Mouse (Mus musculus) heart, embryonic 16.5 days (tissue): ENCODE measurements at regions not wholly inside any gene's neighbourhood (a gene's known extent, or its start where the extent isn't known, plus 50 kb on each side); places are given as distances from the start of the nearest gene placed in this dataset.

Source experiments
- ATAC-seq: fragments of 200-750 bp; cut with Nextera tagmentation; replicated peaks from 2 replicates; pipeline ENCODE4 v1.8.0; 2017; ENCODE audit warnings: moderate number of reproducible peaks; ENCODE audit not compliant: insufficient read depth, low FRiP score; ENCODE audit errors: extremely low read depth
- H3K27ac ChIP-seq: fragments of 300-500 bp; sonication (generic); 2 replicates; pipeline ENCODE4 v1.5.1; 2014; ENCODE audit warnings: mild to moderate bottlenecking, low read length, control low read depth, moderate library complexity
- H3K27me3 ChIP-seq: fragments of 300-500 bp; sonication (generic); 2 replicates; pipeline ENCODE4 v1.6.1; 2014; ENCODE audit warnings: low read length, mixed read lengths; ENCODE audit not compliant: control insufficient read depth, insufficient read depth
- H3K36me3 ChIP-seq: fragments of 300-500 bp; sonication (generic); 2 replicates; pipeline ENCODE4 v1.6.1; 2014; ENCODE audit not compliant: control insufficient read depth, insufficient read depth
- H3K4me1 ChIP-seq: fragments of 300-500 bp; sonication (generic); 2 replicates; pipeline ENCODE4 v1.6.1; 2014; ENCODE audit warnings: low read length, mixed read lengths; ENCODE audit not compliant: control insufficient read depth, insufficient read depth
- H3K4me2 ChIP-seq: fragments of 300-500 bp; sonication (generic); 2 replicates; pipeline ENCODE4 v1.6.1; 2014; ENCODE audit warnings: low read depth, mild to moderate bottlenecking, control low read depth, low read length
- H3K4me3 ChIP-seq: fragments of 300-500 bp; sonication (generic); 2 replicates; pipeline ENCODE4 v1.5.1; 2014; ENCODE audit warnings: mild to moderate bottlenecking, control low read depth, low read length
- H3K9ac ChIP-seq: fragments of 300-500 bp; sonication (generic); 2 replicates; pipeline ENCODE4 v1.6.1; 2014; ENCODE audit warnings: low read length, control low read depth
- H3K9me3 ChIP-seq: fragments of 300-500 bp; sonication (generic); replicated peaks from 2 replicates; pipeline ENCODE4 v1.6.1; 2016; ENCODE audit warnings: low read length; ENCODE audit not compliant: control insufficient read depth
- WGBS: fragments of 180-500 bp; shearing (Covaris S2); extraction: QIAGEN DNeasy Blood & Tissue Kit; methylation state at CpG from one replicate; pipeline ENCODE4 v1.1.7; 2014; 5-methylcytosine and 5-hydroxymethylcytosine counted together

DNA sequence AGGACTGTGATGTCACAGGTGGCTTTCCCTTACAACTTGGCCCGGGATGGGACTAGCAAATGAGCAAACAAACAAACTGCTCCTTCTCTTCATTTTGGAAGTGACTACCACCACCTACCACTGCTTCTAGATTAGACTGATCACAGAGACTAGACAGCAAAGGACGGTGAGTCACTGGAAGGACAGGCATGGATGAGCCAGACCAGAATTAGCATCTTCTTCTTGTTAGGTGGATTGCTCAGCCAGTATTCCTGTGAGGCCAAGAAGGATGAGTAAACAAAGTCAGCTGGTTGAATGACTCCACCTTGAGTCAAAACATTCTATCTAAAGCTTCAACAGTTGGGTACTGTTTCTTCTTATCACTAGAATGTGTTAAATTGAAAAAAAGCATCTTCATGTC lies 385.1 kb upstream of the Mon1b start:
- no peaks in the 10 kb centered on the region for H3K27me3 ChIP-seq
- H3K4me3 ChIP-seq: no peak overlapping the region
- H3K4me1 ChIP-seq: no peaks in the 10 kb centered on the region
- 78% methylated on average over 2 of the region's 2 CpGs for WGBS
- no peak overlapping the region for H3K27ac ChIP-seq
- no peak overlapping the region for H3K9ac ChIP-seq
- no peaks in the 10 kb centered on the region for H3K9me3 ChIP-seq
- no peak for ATAC-seq
- H3K4me2 ChIP-seq: no peak overlapping the region
- H3K36me3 ChIP-seq: no peaks in the 10 kb centered on the region

DNA sequence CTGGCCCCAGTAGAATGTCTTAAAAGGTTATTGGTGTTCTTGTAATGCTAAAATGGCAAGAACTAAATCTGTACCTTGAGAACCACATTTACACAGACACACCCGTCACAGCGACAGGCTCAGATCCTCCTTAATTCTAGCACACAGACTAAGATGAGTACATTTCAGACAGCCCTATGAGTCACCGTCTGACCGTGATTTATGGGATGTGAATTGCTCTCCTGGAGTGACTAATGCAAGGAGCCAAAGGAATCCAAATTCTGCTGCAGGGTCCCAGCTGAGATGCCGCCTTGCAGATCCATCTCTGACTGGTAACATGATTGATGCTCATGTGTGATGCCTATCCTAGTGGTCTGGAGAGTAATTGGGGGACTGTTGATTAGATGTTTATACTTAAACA lies 381.3 kb upstream of the Mon1b start:
- WGBS: 67% methylated on average over 5 of the region's 5 CpGs
- Histone ChIP-seq H3K4me3 (no peak overlapping the region), H3K9ac (no peak overlapping the region), H3K9me3 (no peaks in the 10 kb centered on the region), H3K4me1 (no peaks in the 10 kb centered on the region), H3K4me2 (no peak overlapping the region), H3K36me3 (no peaks in the 10 kb centered on the region), H3K27me3 (no peaks in the 10 kb centered on the region), H3K27ac (no peak overlapping the region)
- no peak for ATAC-seq

DNA sequence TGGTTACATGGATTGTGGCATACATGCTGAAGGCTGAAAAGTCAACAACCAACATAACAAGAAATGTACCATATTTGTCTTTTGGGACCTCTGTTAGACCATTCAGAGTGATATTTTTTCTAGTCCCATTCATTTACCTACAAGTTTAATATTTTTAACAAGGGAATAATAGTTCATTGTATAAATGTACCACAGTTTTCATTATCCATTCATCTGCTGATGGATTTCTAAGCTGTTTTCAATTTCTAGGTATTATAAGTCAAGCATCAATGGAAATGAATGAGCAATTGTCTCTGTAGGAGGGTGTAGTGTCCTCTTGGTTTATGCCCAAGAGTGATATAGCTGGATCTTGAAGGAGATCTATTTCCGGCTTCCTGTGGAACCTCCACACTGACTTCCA lies 375.9 kb upstream of the Mon1b start:
- 90% methylated on average over 1 of the region's 1 CpGs for WGBS
- H3K36me3 ChIP-seq: no peaks in the 10 kb centered on the region
- H3K9ac ChIP-seq: no peak overlapping the region
- H3K27ac ChIP-seq: no peak overlapping the region
- H3K4me3 ChIP-seq: no peak overlapping the region
- no peaks in the 10 kb centered on the region for H3K27me3 ChIP-seq
- H3K4me1 ChIP-seq: no peaks in the 10 kb centered on the region
- ATAC-seq: no peak
- H3K9me3 ChIP-seq: no peaks in the 10 kb centered on the region
- no peak overlapping the region for H3K4me2 ChIP-seq

DNA sequence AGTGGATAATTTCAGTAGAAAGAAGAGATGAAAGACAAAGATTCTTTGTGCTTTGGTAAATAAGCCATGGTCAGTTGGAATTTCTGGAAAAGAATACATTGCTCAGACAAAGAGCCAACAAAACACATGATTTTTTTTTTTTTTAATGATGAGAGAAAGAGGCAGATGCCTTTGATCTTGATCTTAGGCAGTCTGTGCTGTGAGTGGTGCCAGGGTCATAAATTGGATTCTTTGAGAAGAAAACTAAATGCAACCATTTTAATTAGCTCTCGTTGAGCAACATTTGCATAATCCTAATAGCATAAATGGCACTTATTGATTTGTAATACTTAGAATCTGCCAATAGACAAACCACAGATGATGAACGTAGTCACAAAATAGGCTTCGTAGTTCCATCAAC lies 372.1 kb upstream of the Mon1b start:
- Histone ChIP-seq H3K36me3 (no peaks in the 10 kb centered on the region), H3K27me3 (no peaks in the 10 kb centered on the region), H3K4me1 (no peaks in the 10 kb centered on the region), H3K9ac (no peak overlapping the region), H3K27ac (no peak overlapping the region), H3K4me3 (no peak overlapping the region), H3K9me3 (no peaks in the 10 kb centered on the region), H3K4me2 (no peak overlapping the region)
- ATAC-seq: no peak
- WGBS: 84% methylated on average over 3 of the region's 3 CpGs

DNA sequence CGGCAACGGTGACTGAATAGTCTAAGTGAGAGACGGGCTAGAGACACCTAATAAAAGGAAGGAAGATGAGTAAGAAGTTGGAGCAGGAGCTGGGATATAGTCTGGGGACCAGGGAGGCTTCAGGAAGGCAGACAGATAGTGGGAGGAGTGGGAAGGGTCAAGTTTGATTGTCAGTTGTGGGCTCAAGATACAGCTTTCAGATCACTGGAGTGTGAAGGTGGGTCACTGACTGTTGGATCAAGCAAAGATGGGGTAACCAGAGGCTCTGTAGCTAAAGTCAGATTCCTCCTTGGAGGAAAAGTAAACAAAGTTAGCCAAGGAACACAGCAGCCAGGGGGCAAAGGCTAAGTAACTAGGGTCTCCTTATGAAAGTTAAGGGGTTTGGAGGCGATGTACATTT lies 364.1 kb upstream of the Mon1b start:
- no peak for ATAC-seq
- Histone ChIP-seq H3K9me3 (no peaks in the 10 kb centered on the region), H3K36me3 (no peaks in the 10 kb centered on the region), H3K27me3 (no peaks in the 10 kb centered on the region), H3K27ac (no peak overlapping the region), H3K4me1 (no peaks in the 10 kb centered on the region), H3K4me3 (no peak overlapping the region), H3K9ac (no peak overlapping the region), H3K4me2 (no peak overlapping the region)
- 79% methylated on average over 4 of the region's 4 CpGs for WGBS

DNA sequence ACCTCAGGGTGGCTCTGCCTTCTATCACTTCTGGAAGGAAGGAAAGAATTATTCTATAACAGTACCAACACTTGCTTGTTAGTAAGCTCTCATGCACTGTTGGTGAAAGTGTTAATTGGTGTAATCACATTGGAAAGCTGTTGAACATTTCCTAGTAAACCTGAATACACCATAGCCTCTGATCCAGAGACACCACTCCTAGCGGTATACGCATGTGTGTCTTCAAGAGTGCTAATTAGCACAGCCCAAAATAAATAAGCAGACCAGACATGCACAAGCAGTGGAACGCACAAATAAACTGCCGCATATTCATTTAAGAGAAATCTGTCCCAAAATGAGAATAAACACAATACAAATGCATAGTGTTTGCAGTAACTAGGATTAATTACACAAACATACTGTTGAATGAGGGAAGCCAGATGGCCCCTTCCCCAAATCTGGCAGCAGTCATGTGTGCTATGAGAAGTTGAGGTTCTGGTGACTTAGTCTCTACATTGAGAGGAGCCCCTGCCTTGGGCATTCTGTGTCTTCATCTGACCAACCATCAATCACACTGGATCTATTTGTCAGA lies 335.0 kb upstream of the Mon1b start:
- WGBS: 80% methylated on average over 4 of the region's 4 CpGs
- peaks cover 4% of the 10 kb centered on the region for H3K9me3 ChIP-seq
- no peak overlapping the region for H3K4me3 ChIP-seq
- H3K36me3 ChIP-seq: no peaks in the 10 kb centered on the region
- no peak overlapping the region for H3K9ac ChIP-seq
- no peak for ATAC-seq
- H3K27ac ChIP-seq: no peak overlapping the region
- no peak overlapping the region for H3K4me2 ChIP-seq
- no peaks in the 10 kb centered on the region for H3K27me3 ChIP-seq
- H3K4me1 ChIP-seq: no peaks in the 10 kb centered on the region

DNA sequence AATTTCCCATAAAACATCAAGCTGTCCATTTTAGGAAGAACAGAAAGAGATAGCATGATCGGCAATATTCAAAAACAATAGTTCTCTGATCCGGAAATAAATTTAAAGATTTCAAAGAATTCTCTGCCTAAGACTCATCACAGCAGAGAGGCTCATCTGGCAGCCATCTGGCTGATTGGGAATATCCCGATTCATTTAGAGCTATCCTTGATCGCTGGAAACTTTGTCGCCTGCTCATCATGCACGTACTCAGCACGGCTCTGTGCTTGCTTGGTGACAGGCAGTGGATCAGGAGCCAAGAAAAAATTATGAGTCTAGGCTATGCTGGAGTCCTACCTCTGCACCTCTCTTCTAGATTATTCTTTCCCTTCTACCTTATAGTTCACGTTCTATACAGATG lies 332.0 kb upstream of the Mon1b start:
- H3K36me3 ChIP-seq: no peaks in the 10 kb centered on the region
- H3K4me1 ChIP-seq: no peaks in the 10 kb centered on the region
- WGBS: 79% methylated on average over 8 of the region's 8 CpGs
- peaks cover 4% of the 10 kb centered on the region for H3K9me3 ChIP-seq
- ATAC-seq: no peak
- H3K4me3 ChIP-seq: no peak overlapping the region
- H3K27ac ChIP-seq: no peak overlapping the region
- no peaks in the 10 kb centered on the region for H3K27me3 ChIP-seq
- H3K4me2 ChIP-seq: no peak overlapping the region
- H3K9ac ChIP-seq: no peak overlapping the region

DNA sequence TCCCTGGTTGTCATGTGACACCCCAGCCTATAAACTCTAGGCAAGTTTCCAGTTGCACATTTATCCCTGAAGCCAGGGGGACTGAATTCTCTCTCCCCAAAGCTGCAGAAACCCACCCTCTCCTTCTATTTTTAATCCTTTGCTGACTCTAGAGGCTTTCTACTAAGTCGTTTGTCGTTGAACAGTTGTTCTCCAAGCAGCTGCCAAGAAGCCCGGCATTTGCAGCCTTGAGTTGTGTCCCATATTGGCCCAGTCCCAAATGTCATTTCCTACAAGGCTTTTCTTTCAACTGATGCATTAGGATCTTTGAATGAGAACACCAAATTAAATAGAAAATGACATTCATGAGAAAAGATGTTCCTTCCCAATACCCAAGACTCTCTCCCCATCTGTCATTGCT lies 318.2 kb upstream of the Mon1b start:
- Histone ChIP-seq H3K36me3 (no peaks in the 10 kb centered on the region), H3K4me1 (no peaks in the 10 kb centered on the region), H3K4me2 (no peak overlapping the region), H3K9ac (no peak overlapping the region), H3K4me3 (no peak overlapping the region), H3K27ac (no peak overlapping the region), H3K27me3 (no peaks in the 10 kb centered on the region), H3K9me3 (no peaks in the 10 kb centered on the region; the same call in 1 of the 2 replicates)
- no peak for ATAC-seq
- 45% methylated on average over 3 of the region's 3 CpGs for whole genome bisulfite sequencing

DNA sequence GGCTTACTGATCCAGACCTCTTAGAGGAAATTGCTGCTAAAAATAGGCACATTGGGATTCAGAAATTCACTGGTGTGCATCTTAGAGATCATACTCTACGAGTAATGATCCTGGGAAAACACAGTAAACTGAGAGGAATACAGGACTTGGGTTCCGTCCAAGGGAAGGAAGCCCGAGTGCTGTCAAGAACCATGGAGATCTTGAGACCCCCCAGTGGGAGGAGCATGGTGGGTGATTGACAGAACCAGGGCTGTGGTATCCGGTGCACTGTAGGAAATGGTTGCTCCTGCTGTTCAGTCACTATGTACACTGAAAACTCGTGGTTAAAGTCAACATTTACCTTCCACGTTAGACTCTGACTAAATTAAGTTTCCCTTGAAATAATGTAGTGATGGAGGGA lies 303.8 kb upstream of the Mon1b start:
- Histone ChIP-seq H3K9me3 (no peaks in the 10 kb centered on the region), H3K36me3 (no peaks in the 10 kb centered on the region), H3K4me1 (no peaks in the 10 kb centered on the region), H3K4me2 (no peak overlapping the region), H3K9ac (no peak overlapping the region), H3K27ac (no peak overlapping the region), H3K4me3 (no peak overlapping the region), H3K27me3 (no peaks in the 10 kb centered on the region)
- 52% methylated on average over 6 of the region's 6 CpGs for WGBS
- no peak for ATAC-seq

DNA sequence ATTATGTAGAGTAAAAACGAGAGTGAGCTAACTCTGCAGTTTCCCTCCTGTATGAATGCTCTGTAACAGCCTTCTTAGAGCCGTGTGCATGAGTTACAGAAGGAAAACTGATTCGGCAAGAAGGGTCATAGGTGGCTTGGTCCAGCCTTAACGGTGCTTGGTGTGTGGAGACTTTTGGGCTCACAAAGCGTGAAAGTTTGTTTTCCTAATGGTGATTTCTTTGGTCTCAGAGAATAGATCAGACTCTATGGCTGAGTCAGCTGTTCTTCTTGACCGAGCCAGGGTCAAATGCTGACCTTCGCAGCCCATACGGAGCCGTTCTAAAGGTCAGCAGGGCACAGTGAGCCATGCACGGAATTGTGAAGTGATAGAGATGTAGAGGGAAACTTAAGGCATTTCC lies 294.1 kb upstream of the Mon1b start:
- Histone ChIP-seq H3K4me1 (no peaks in the 10 kb centered on the region), H3K9ac (no peak overlapping the region), H3K27me3 (no peaks in the 10 kb centered on the region), H3K36me3 (no peaks in the 10 kb centered on the region), H3K4me3 (no peak overlapping the region), H3K27ac (no peak overlapping the region), H3K4me2 (no peak overlapping the region), H3K9me3 (no peaks in the 10 kb centered on the region)
- 66% methylated on average over 10 of the region's 10 CpGs for WGBS
- ATAC-seq: no peak
